Mouse (Mus musculus) ES-E14 (cell line): ENCODE results near the gene Krtcap2.

Experiments
- CHD2 ChIP-seq: IDR thresholded peaks from 2 replicates; pipeline ENCODE4 v1.6.1; 2014; ENCODE audit warnings: mild to moderate bottlenecking, low read depth, low read length, inconsistent platforms
- HCFC1 ChIP-seq: IDR thresholded peaks from 2 replicates; pipeline ENCODE4 v1.6.1; 2012; ENCODE audit warnings: low read length, inconsistent platforms, borderline replicate concordance; ENCODE audit not compliant: insufficient read depth
- MAFK ChIP-seq: IDR thresholded peaks from 2 replicates; pipeline ENCODE4 v1.6.1; 2014; ENCODE audit warnings: mild to moderate bottlenecking, low read depth, low read length, inconsistent platforms; ENCODE audit not compliant: insufficient read depth
- ZC3H11A ChIP-seq: IDR thresholded peaks from 2 replicates; pipeline ENCODE4 v1.6.1; 2012; ENCODE audit warnings: low read depth, mild to moderate bottlenecking, inconsistent platforms, low read length, borderline replicate concordance
- ZNF384 ChIP-seq: IDR thresholded peaks from 2 replicates; pipeline ENCODE4 v1.6.1; 2012; ENCODE audit warnings: low read depth, low read length, inconsistent platforms

DNA sequence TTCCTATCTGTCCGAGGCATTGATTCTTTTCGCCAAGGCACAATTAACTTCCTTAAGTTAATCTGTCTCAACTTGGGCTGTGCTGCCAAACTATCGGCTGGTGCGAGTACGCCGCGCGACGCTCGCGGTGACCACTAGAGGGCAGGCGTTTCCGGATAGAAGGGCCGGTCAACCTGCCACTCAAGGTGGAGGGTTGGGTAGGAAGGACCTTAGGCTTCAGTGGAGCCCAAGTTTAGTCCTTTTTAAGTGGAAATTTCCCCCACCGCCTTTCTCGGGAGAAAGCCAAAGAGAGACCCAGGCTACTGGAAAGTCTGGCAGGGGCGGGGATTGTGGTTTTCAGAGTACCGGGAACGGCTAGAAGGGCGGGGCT, 17.6 kb upstream of the Krtcap2 start:
- TF ChIP-seq MAFK (no peak), ZC3H11A (no peak), HCFC1 (0 out of 2 replicates have a peak, but pooled peaks have one; percentile 41), CHD2 (no peak), ZNF384 (no peak)
